Mouse (Mus musculus) ovary, postnatal 14 days (tissue): ENCODE data around the gene Ano4.
"Not testable (repeated sequence)": the region's sequence is repeated elsewhere in the genome, so short reads cannot be mapped to it uniquely, and the experiment has no call there.

ENCODE experiments used
- DNase-seq: peaks from one replicate; pipeline ENCODE4 v3.0.0; 2022; ENCODE audit warnings: low spot score

Gene Ano4

DNA sequence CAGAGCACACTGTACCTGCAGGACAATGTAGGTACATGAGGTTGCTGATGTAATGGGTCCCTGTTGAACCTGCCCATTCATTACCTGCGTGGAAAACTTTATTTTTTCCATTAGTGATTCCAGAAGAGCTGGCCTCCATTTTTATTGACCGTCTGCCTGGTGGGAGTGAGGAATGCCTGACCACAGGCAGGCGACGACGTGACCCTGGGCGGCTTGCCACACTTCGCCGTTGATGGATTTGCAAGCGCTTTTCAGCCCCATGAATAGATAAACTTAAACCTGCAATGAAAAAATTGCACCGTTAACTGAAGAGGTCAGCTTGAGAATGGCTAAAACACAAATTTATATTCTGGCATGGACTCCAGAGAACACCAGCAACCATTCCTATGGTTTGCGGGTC is 195.4 kb downstream of the Ano4 start:
- DNase-seq, result no peak

DNA sequence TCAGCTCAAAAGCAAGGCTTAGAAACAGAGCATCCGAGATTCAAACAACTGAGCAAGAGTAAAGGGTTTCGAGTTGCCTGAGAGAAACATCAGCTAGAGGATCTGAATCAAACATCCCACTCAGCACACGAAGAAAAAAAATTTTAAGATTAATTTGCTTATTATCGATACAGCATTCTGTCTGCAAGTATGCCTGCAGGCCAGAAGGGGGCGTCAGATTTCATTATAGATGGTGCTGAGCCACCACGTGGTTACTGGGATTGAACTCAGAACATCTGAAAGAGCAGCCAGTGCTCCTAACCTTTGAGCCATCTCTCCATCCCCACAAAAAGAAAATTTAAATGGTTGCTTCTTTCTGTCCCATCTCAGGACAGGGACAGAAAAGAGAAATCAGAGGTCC is 223.2 kb downstream of the Ano4 start:
- DNase-seq, result no peak

DNA sequence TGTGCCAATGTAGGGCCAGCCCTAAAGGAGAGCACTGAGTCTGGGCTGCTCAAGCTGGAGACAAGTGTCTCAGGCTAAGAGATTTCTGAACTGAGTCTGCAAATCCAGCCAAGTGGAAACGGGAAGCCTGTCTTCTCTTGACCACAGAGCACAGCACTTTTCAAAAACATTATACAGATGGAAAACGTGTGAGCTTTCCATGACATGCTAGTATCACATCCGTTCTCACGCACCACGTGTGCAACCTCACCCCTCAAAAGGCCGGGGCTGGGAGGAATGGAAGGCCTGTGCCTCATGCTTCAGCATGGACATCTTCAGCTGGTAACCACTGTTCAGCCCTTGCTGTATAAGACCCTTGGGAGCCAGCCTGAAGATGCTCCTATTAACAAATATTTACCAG is 230.2 kb downstream of the Ano4 start:
- DNase-seq, result no peak

DNA sequence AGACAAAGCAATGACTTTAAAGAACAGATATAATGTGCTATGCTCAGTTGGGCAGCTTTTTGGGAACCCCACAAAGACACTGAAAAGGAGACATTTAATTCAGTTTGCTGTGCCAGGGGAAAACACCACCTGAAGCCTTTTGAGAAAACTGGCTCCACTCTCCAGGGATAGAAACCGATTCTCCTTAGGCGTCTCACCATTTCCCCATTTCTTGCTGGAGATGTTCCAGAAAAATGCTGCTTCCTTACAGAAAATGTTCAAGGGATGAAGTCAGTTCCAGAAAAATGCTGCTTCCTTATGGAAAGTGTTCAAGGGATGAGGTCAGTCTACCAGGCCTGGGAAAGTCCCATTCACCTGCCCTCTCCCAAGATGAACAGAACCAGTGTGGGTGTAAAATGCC is 233.1 kb downstream of the Ano4 start:
- DNase-seq, result no peak

DNA sequence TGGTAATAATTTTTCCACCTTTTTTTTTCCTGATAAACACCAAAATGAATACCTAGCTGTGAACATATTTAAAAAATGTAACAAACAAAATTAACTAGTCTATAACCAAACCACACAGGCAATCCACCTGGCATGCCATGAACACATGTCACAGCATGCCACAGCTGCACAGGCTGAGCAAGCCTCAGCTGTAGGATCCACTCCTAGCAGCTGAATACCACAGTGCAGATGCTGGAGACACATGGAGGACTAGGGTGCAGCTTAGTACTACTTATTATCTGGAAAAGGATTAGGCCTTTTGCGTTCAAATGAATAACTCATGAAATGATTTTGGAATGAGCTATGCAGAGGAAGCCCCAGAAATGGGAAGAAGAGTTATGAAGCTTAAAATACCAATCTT is 233.6 kb downstream of the Ano4 start:
- DNase-seq, result no peak

DNA sequence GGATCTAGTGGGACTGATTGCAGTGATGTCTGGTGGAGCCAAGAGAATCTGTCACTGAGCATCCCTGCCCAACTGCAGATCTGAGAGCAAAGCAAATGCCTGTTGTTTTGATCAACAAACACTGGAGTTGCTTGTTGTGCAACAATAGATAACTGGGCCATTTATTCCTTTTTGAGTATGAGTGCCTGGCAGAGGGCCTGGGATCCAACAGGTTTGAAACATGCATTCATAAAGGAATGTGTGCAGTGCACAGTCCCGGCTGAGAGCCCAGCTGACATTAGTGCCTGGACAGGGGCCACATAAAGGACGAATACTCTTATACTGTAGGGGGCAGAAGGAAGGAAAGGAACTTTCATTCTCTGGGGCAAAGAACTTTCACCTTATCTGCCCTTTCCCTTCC is 241.0 kb downstream of the Ano4 start:
- no peak for DNase-seq

DNA sequence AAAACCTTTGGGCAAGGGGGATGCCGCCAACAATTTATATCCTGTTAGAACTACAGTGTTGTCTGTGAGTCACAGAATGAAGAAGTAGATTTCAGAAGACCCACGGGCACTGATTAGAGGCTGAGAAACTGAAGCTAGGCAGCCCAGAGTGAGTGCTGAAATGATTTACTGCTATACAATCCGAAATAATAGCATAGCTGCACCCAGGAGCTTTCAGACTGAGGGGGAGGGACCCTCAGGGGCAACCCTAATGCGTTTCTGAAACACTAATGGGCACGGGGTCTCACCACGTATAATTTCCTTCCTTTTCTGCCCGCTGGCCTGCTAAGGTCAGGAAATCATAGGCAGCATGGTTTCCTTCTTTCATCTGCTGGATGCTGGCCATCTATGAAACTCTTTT is 242.5 kb downstream of the Ano4 start:
- no peak for DNase-seq

DNA sequence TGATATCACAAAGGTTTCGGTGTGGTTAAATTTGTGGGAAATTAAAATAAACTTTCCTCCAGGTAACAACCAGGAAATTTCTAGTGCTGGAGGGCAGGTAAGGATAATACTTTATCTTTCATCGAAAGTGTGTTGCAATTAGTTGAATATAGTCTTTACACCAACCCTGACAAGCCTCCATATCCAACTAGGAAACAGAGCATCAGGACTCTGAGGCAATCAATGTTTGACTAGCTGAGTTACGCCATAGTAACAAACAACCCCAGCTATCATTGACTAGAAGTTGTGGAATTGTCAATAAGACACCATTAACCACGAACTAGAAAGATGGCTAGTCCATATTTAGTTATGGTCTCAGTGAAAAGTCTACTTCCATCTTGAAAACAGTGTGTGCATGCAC is 246.4 kb downstream of the Ano4 start:
- DNase-seq, result no peak

DNA sequence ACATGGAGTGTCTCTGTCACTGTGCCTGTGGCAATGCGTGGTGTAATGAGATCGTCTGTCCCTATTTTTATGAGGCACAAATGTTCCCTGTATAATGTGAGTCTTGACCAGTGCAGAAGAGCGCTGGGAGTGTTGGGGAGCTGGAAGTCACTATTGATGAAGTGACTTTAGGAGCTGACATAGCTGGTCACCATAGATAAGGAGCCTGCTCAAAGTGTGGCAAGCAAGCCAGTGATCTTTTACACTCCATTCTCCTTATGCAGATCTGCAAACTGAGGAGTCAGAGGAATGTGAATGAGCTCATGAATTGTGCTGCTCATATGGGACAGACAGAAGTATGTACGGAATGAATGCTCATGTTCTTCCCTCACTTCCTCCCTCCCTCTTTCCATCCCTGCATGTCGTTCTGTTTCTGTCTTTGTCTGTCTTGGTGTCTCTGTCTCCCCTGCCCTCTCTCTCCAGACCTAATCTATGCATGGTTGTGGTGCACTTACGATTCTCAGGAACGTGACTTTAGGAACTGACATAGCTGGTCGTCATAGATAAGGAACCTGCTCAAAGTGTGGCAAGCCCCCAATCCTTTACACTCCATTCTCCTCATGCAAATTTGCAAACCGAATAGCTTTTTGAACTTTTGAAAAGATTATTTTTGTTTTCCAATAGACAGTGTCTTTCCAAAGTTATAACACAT is 252.1 kb downstream of the Ano4 start:
- no peak for DNase-seq

DNA sequence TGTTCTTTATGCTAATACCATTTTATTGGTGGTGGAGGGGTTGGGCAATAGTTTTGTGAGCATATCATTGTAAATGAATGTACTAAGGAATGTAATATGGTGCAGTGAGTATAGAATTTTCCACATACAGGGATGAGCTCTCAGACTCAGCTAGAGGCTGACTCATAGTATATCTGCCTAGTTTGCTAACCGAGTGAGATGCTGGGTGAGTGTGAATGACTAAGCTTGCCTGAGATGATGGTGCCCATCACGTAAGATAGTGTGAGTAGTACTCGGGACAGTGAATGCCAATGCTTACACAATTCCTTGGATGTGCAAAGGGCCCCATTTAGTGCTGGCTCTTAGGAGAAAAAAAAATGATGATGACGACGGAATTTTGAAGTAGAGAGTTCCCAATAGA is 267.1 kb downstream of the Ano4 start:
- no peak for DNase-seq

DNA sequence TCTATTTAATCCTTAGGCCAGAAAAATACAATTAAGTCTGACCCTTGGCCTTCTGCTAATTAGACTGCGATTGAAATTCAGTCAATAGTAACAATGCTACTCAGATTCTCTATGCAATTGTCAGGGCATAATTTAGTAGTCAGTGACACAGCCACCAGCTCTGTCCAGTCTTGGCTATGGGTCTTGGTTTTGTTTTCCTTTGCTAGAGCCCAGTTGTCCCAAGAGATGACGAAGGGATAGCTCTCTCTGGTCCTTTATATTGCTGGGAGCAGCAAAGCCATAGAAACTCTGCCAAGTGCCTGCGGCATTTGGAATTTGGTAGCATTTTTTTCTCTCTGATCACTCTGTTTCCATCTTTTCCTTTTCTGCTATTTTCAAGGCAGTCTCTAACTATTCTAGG is 288.7 kb downstream of the Ano4 start:
- no peak for DNase-seq

DNA sequence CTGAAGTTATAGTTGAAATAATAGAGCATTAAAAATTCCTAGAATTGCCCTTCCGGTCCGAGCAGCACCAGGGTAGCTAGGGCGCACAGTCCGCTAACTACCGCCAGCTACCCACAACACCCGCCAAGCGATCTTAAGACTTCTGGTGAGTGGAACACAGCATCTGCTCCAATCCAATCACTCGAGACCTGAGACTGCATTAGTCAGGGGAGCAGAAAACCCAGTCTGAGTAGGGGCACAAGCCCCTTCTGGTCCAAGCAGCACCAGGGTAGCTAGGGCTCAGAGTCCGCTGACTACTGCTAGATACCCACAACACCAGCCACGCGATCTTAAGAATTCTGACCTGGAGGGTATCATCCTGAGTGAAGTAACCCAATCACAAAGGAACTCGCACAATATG is 299.6 kb downstream of the Ano4 start:
- not testable (repeated sequence) for DNase-seq

DNA sequence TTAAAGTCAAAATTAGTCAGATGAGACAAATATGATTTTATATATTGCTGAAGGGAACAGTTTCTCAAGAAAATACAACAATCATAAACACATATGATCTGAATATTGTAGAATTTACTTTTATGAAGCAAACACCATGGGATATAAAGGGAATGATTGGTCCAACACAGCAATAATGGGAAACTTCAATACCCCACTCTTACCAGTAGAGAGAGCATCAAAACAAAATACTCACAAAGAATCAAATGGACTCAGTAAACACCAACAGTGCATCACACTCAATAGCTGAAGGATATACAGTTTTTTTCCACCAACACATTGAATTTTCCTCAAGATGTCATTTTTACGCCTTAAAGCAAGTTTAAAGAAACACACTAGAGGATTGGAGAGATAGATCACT is 300.4 kb downstream of the Ano4 start:
- DNase-seq, result no peak

DNA sequence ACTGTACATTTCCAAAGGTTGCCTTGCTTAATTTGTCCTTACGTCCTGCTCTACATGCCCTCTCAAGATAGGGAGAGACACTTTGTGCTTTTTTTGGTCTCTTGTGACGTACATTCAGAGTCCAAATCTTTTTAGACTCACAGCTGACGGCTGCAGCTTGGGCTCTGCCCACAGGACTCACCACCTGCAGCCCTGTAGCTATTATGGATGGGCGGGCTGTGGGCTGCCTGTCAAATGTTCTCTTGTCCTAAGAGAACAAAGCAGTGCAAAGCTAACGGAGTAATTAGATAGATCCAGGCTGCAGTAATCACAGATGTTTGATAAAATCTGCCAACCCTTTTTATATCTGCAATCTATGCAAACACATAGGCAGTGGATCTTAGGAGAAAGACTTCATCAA is 325.6 kb downstream of the Ano4 start:
- no peak for DNase-seq

DNA sequence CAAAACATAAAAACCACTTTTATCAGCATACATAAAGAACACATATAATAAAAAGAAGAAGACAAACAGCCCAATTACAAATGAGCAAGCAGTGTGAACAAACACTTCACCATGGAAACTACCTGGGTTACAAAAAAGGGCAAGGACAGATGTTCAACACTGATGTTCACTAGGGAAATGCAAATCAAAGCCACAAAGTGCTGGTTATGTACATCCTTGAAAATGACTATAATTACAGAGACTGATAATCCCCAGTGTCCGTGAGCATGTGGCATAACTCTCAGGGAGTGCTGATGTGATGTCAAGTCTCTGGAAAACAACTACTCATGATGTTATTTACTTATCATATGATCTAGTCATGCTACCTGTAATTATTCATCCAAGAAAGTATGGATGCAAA is 336.3 kb downstream of the Ano4 start:
- no peak for DNase-seq

DNA sequence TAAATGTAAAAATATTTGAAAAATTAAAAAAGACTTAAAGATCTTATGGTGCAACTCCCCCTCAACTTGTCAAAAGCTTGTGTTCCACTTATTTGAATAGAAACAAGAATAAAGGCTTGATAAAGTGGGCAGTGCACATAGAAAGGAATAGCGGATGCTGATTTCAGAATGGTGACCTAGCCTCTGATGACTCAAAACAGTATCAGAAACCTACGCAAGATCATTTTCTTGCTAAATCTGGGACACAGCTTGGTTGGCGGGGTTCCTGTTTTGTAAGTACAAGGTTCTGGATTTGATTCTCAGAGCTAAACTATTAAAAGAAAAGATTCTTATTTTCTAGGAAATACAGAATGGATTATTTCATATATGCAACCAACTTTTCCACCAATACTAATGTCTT is 340.0 kb downstream of the Ano4 start:
- DNase-seq, result no peak

DNA sequence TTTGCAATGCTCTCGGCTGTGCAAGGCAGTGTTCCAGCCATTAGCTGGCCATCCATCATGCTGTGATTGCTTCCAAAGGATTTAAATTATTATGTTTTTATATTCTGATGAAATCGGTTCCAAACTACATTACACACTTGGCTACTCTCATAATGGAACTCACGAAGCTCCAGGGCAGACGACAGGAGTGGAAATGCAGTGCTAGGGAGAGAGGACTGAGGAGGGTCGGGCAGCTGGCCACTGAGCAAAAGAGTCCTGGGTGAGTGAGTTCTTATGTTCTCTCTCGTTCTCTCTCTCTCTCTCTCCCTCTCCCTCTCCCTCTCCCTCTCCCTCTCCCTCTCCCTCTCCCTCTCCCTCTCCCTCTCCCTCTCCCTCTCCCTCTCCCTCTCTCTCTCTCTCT is 357.6 kb downstream of the Ano4 start:
- no peak for DNase-seq

DNA sequence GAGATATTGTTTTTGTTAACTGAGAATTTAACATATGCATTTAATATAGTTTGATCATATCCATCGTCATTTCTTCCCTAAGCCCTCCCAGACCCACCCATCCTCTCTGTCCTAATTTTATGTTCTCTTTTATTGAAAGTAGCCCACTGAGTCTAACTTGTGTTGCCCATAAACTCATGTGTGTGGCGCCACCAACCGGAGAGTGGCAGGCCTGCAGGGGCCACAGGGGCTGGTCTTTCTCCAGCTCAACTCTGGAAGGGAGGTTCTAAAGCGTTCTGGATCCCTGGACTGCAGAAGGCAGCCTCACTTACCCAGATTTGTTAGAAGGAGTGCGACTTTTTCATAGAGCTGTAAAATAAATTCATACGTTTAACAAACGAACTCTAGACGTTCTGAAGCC is 361.1 kb downstream of the Ano4 start:
- DNase-seq, result peak; percentile 7

DNA sequence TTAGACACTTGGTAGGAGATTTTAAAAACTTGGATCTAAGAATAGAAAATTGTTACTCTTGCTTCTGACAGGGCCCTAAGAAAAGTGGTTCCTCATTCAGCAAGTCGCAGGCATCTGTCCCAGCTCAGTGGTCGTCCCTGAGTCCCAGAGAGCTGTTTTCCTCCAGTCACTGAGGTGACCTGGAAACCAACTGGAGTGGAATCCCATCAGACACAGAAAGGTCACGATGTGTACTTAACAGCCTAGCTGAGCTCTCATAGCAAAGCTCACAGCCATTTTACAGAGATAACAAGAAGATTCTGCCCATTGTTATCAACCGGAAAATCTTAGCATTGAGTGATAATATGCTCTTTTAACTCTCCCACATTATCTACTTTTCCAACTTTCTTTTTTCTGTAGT is 365.1 kb downstream of the Ano4 start:
- DNase-seq, result no peak

DNA sequence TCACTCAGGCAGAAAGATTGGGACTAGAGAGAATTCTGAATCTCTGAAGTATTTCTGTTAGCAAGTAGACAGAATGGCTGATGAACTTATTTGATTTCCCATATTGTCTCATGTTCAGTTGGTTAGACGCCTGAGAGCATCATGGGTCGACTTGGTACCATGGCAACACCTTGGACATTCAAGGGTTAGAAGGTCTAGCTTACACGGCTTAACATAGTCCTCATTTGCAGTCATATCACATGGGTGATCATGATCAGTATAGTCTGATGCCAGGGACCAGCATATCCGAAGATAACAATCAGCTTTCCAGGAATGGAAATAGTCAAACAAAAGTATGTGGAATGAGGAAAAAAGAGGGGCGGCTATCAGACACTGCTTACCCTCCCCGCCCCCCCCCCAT is 365.6 kb downstream of the Ano4 start:
- no peak for DNase-seq

DNA sequence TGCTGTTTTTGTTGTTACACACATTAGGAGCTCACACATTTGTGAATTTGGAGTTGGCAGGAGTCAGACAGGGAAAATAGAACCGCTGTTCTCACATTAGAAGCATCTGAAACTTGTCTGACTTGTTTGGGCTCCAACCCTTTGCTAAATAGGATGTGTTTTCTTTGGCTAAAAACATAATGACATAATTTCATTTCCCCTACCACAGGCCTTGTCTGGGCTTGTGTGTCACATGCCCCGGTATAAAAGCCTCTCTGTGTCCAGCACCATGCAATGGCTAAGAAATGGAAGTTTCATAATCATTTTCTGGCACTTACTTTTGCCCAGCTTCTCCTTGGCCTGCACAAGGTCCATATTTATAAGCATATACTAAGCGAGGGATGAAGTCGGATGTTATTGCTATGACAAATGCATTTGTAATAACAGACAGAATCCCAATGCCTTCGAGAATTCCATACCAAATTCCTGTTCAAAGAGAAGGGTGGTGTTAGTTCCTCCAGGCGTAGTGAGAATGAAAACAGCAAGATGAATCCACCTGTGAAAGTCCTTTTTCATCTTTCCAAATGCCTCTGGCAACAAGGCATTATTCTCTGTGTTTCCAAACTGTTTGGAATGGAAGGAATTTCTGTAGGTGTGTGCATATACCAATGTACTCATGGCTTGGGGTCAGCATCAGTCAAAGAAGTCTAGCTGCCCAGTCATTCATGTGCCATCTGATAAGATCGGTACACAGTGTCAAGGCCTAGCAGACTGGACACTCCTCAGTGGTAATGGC is 373.4 kb downstream of the Ano4 start:
- DNase-seq, result no peak

DNA sequence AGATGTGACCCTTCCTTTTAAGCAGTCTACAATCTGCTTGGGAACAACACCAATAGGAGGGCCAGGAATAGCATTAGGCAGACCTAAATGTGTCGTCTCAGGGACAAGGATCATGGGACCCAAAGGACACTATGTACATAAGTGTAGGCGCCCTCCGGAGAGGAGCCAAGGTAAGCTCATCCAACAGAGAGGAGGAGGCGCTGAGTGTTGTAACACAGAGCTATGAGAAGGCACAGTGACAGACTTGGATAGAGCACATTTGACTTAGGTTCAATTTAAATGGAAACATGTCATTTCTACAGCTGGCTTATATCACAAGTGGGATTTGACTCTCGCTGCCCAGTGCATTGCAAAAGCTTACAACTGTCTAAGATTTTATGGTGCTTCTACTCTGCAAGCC is 376.0 kb downstream of the Ano4 start:
- no peak for DNase-seq

DNA sequence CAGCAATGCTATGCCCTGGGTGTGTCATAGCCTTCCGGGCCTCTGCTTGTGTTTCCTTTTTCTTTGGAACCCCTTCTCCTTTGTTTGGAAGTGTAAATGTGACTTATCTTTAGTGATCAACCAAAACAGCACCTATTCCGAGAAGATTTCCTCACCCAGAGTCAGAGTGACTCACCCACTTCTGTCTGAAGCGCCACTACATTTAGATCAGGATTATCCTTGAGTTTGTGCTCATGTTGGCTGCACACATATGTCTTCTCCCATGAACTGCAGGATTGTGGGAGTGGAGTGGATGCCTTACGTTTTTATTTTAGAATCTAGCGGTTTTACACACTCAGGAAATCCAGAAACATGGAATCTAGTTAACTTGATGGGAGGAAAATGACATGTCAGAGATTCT is 383.8 kb downstream of the Ano4 start:
- no peak for DNase-seq

DNA sequence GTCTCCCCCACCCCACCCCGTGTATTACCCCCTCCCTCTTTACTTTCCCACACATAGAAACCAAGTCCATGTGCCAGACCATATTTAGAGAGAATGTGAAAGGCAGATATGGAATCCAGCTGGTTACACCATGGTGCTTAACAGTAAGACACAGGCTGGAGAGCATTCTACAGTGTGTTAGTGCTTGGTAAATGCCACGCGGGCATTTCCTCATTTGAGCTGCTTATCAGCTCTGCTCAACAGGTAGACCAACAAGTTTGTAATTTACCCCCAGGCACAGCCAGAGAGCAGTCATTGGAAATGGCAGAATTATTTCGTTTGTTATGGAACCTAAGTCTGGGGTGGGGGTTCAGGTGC is 394.3 kb downstream of the Ano4 start:
- no peak for DNase-seq
